15 mouse cellular contexts compared by ENCODE assay signal in genomic region chr8:107123063-107123614, GRCm38 (mm10). TPM values are rescaled to one million over a fixed set of nuclear protein-coding genes. Genes with fewer than 3 reads are reported as not detected.
A peak's percentile ranks its signal among the peaks of the same experiment; 100 is the strongest.
DNase-seq lines count a peak whose midpoint lies in the region; ATAC-seq and TF ChIP-seq lines count a peak whose summit lies in the region.
"Had no signal": no experiment of that assay in that cellular context is flagged by ENCODE, and none has a peak within 500 bp of the region (broad histone marks: within the 10 kb centered on the region; RNA-seq: fewer than 3 reads in every experiment).

No protein-coding gene starts in this region.

- no peak overlapping the region for H3K9ac ChIP-seq in lung, embryonic 15.5 days
- H3K9ac ChIP-seq in embryonic facial prominence, embryonic 12.5 days = no peak overlapping the region
- no peak overlapping the region for H3K9ac ChIP-seq in neural tube, embryonic 11.5 days (ENCODE audit: low read length)
- H3K9ac ChIP-seq: hindbrain, embryonic 12.5 days had no signal

- no peaks in the 10 kb centered on the region for H3K9me3 ChIP-seq in lung, embryonic 15.5 days
- H3K9me3 ChIP-seq in embryonic facial prominence, embryonic 12.5 days = no peaks in the 10 kb centered on the region
- no peaks in the 10 kb centered on the region for H3K9me3 ChIP-seq in neural tube, embryonic 11.5 days (ENCODE audit: control insufficient read depth, low read length)
- H3K9me3 ChIP-seq: hindbrain, embryonic 12.5 days had no signal

- H3K4me2 ChIP-seq in lung, embryonic 15.5 days = no peak overlapping the region
- H3K4me2 ChIP-seq in embryonic facial prominence, embryonic 12.5 days (replicated peaks) = no peak overlapping the region
- no peak overlapping the region for H3K4me2 ChIP-seq in neural tube, embryonic 11.5 days (ENCODE audit: low read depth)
- H3K4me2 ChIP-seq: hindbrain, embryonic 12.5 days had no signal

- no peak for TF ChIP-seq POLR2A in cerebellum, adult 2 months (IDR thresholded peaks at IDR 0.05; ENCODE audit: borderline replicate concordance, insufficient read depth, low read length)

- TF ChIP-seq CTCF in cerebellum, adult 2 months (IDR thresholded peaks at IDR 0.05; ENCODE audit: borderline replicate concordance, insufficient read depth, low read depth, low read length) = no peak

- 11% methylated on average over 9 of the region's 9 CpGs for WGBS in lung, embryonic 15.5 days
- 18% methylated on average over 9 of the region's 9 CpGs for WGBS in embryonic facial prominence, embryonic 12.5 days
- WGBS in neural tube, embryonic 11.5 days = 20% methylated on average over 9 of the region's 9 CpGs
- 54% methylated on average over 9 of the region's 9 CpGs for WGBS in cerebellum, adult 2 months

- peak overlapping the region; percentile 12; the same call in 1 of the 2 replicates for H3K27ac ChIP-seq in lung, embryonic 15.5 days
- peak overlapping the region; percentile 46 for H3K27ac ChIP-seq in embryonic facial prominence, embryonic 12.5 days
- H3K27ac ChIP-seq in neural tube, embryonic 11.5 days (ENCODE audit: low read depth, low read length) = no peak overlapping the region
- H3K27ac ChIP-seq in cerebellum, adult 2 months (ENCODE audit: insufficient read depth, low read length) = no peak overlapping the region
- H3K27ac ChIP-seq: hindbrain, embryonic 12.5 days had no signal

- no peaks in the 10 kb centered on the region for H3K36me3 ChIP-seq in lung, embryonic 15.5 days
- H3K36me3 ChIP-seq in embryonic facial prominence, embryonic 12.5 days = no peaks in the 10 kb centered on the region
- no peaks in the 10 kb centered on the region for H3K36me3 ChIP-seq in neural tube, embryonic 11.5 days (ENCODE audit: control insufficient read depth, insufficient read depth, low read length)
- H3K36me3 ChIP-seq: hindbrain, embryonic 12.5 days had no signal

- H3K4me1 ChIP-seq in lung, embryonic 15.5 days = peaks cover 31% of the 10 kb centered on the region
- peaks cover 10% of the 10 kb centered on the region for H3K4me1 ChIP-seq in embryonic facial prominence, embryonic 12.5 days
- H3K4me1 ChIP-seq in neural tube, embryonic 11.5 days (ENCODE audit: control insufficient read depth, insufficient read depth, low read length) = 0 out of 2 replicates have a peak, but pooled peaks cover 5% of the 10 kb centered on the region
- H3K4me1 ChIP-seq in cerebellum, adult 2 months (ENCODE audit: control insufficient read depth, insufficient read depth, low read length) = peaks cover 3% of the 10 kb centered on the region

- ATAC-seq in lung, embryonic 15.5 days (ENCODE audit: borderline replicate concordance, extremely low read depth, low FRiP score, low TSS enrichment) = no peak
- no peak for ATAC-seq in embryonic facial prominence, embryonic 12.5 days (ENCODE audit: insufficient number of reproducible peaks, insufficient read depth, low FRiP score, low TSS enrichment)
- no peak for ATAC-seq in neural tube, embryonic 11.5 days (ENCODE audit: insufficient read depth, low FRiP score, low TSS enrichment)

- no peak overlapping the region for H3K4me3 ChIP-seq in lung, embryonic 15.5 days
- H3K4me3 ChIP-seq in embryonic facial prominence, embryonic 12.5 days = no peak overlapping the region
- no peak overlapping the region for H3K4me3 ChIP-seq in neural tube, embryonic 11.5 days (ENCODE audit: low read depth, low read length)
- H3K4me3 ChIP-seq in cerebellum, adult 2 months (replicated peaks; ENCODE audit: insufficient read depth, low read depth, low read length) = no peak overlapping the region
- H3K4me3 ChIP-seq: hindbrain, embryonic 12.5 days had no signal

- no peak for DNase-seq in lung, adult 18-20 months
- DNase-seq in kidney, adult 8-10 months = peak; percentile 55 to 65
- peak; percentile 43 for DNase-seq in neural tube, embryonic 11.5 days (ENCODE audit: low spot score)
- no peak for DNase-seq in cerebellum, adult 2 months
- no peak for DNase-seq in right cerebral cortex, postnatal 36 days (ENCODE audit: low spot score in 2 of 2)
- DNase-seq in adrenal gland, adult 18-20 months (ENCODE audit: low spot score in 2 of 2) = no peak
- DNase-seq: gastrocnemius, postnatal 14 days; lung, postnatal 14 days; right cerebral cortex, adult 18-20 months had no signal

- no peaks in the 10 kb centered on the region for H3K27me3 ChIP-seq in lung, embryonic 15.5 days
- no peaks in the 10 kb centered on the region for H3K27me3 ChIP-seq in embryonic facial prominence, embryonic 12.5 days
- H3K27me3 ChIP-seq in neural tube, embryonic 11.5 days (ENCODE audit: control insufficient read depth, insufficient read depth, low read length) = no peaks in the 10 kb centered on the region
- no peaks in the 10 kb centered on the region for H3K27me3 ChIP-seq in cerebellum, adult 2 months (ENCODE audit: control insufficient read depth, insufficient read depth, low read length)
- H3K27me3 ChIP-seq: CH12.LX; hindbrain, embryonic 12.5 days had no signal

RNA-seq across cellular contexts. Expression of gene Terf2, which starts 26.8 kb away (rescaled TPM):
- polyA plus RNA-seq in lung, embryonic 15.5 days (2015; fragmentation: Nextera tagmentation; extraction: Ambion mirVana) = 16.4 and 17.0 TPM in 2 replicates
- polyA plus RNA-seq in embryonic facial prominence, embryonic 12.5 days (2016; fragmentation: Nextera tagmentation; extraction: Ambion mirVana) = 22.4 and 23.6 TPM in 2 replicates
- polyA plus RNA-seq in neural tube, embryonic 11.5 days (2014; fragmentation: Nextera tagmentation; extraction: Ambion mirVana) = 15.0 and 15.5 TPM in 2 replicates
- 31.7 and 33.3 TPM in 2 replicates for polyA plus RNA-seq in cerebellum, adult 2 months (2012; rRNA removed)
- 10 to 100 TPM; 20.5 to 22.6 TPM for total RNA-seq in adrenal gland, adult 18-20 months (2021)

RNA-seq across cellular contexts. Expression of gene Cyb5b, which starts 27.3 kb away (rescaled TPM):
- polyA plus RNA-seq in lung, embryonic 15.5 days (2015; fragmentation: Nextera tagmentation; extraction: Ambion mirVana) = 87.3 and 88.3 TPM in 2 replicates
- 96.4 and 106 TPM in 2 replicates for polyA plus RNA-seq in embryonic facial prominence, embryonic 12.5 days (2016; fragmentation: Nextera tagmentation; extraction: Ambion mirVana)
- 164 and 165 TPM in 2 replicates for polyA plus RNA-seq in neural tube, embryonic 11.5 days (2014; fragmentation: Nextera tagmentation; extraction: Ambion mirVana)
- 87.2 and 90.3 TPM in 2 replicates for polyA plus RNA-seq in cerebellum, adult 2 months (2012; rRNA removed)
- 100 to 1,000 TPM; 320 to 493 TPM for total RNA-seq in adrenal gland, adult 18-20 months (2021)

RNA-seq across cellular contexts. Expression of gene Tmed6, which starts 57.7 kb away (rescaled TPM):
- polyA plus RNA-seq in lung, embryonic 15.5 days (2015; fragmentation: Nextera tagmentation; extraction: Ambion mirVana) = 1.3 and 2.1 TPM in 2 replicates
- polyA plus RNA-seq in embryonic facial prominence, embryonic 12.5 days (2016; fragmentation: Nextera tagmentation; extraction: Ambion mirVana) = not detected in 2 replicates
- polyA plus RNA-seq in neural tube, embryonic 11.5 days (2014; fragmentation: Nextera tagmentation; extraction: Ambion mirVana) = not detected in 2 replicates
- polyA plus RNA-seq in cerebellum, adult 2 months (2012; rRNA removed) = not detected in 2 replicates
- total RNA-seq in adrenal gland, adult 18-20 months (2021) = not detected
- total RNA-seq: gastrocnemius, postnatal 14 days; layer of hippocampus, adult 8-10 months had no signal
- polyA plus RNA-seq: hindbrain, embryonic 12.5 days; limb, embryonic 11.5 days had no signal

Comparison
In these comparisons a context has a peak if more than half of its experiments do, and no peak if none do; other contexts are left out.
1. H3K27ac ChIP-seq: peak in lung, embryonic 15.5 days (single experiment) and embryonic facial prominence, embryonic 12.5 days (single experiment); none in neural tube, embryonic 11.5 days (single experiment) and cerebellum, adult 2 months (single experiment).
2. DNase-seq: peak in kidney, adult 8-10 months (2 of 2) and neural tube, embryonic 11.5 days (single experiment); none in lung, adult 18-20 months (0 of 2), cerebellum, adult 2 months (0 of 2), right cerebral cortex, postnatal 36 days (0 of 2) and adrenal gland, adult 18-20 months (0 of 2).